Mouse (Mus musculus) adrenal gland (tissue): ENCODE data around the gene Slc25a39.
"Not testable (repeated sequence)": the region's sequence is repeated elsewhere in the genome, so short reads cannot be mapped to it uniquely, and the experiment has no call there.

Experiments
- intact Hi-C: fragments of 180-260 bp; cut with DNase I; formaldehyde crosslinking; loops from one replicate; pipeline ENCODE4 v1.15.1; 2025

The Slc25a39 gene

DNA sequence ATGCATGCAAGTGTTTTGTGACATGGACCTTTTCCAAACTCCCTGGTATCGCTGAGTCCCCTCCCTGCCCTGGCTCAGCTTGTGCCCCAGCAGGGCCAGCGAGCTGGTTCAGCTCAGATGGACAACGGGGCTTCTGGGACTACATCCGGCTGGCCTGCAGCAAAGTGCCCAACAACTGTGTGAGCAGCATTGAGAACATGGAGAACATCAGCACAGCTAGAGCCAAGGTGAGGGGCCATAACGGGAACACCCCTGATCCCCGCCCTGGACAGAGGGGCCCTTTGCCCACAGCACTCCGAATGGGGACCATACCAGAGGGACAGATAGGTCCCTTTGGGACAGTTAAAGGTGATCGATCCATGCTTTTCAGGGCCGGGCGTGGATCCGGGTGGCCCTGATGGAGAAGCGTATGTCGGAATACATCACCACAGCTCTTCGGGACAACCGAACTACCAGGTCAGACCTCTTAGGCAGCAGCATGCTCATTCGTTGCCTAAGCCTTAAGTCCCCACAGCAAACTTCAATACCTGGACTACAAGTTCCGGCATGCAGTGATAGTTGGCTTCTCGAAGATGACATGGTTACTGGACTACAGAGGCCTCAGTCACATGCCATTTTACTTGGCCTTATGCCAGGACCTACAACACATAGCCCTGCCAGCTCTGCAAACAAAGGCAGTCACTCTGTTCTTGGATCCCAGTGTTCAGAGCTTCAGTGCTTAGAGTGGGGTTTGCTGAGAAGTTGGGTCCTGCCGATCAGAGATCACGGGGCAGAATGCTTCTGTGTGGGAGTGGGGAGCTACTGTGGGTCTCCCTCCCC is 9.5 kb downstream of the Slc25a39 start:
- intact Hi-C loops, result no loop called here

DNA sequence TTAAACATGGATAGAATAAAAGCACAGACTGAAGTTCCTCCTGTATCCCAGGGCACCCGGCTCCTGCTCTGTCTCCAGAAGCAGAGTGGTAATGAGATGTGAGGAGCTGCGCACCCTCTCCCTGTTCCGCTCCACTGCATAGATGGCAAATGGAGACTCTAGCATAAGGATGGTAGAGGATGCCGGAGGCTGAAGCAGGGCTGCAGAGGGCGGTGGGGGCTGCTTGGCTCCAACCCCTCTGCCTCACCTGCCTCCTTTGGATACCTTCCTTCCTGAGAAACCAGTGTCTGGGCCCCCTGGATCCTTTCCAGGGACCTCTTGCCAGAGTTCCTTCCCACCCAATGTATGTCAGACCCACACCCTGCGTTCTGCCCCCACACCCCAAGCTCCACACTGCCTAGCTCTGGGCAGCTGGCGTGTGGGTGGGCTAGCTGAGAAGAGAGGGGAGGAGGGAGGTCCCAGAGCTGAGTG is 11.0 kb downstream of the Slc25a39 start:
- intact Hi-C loops, result no loop called here

DNA sequence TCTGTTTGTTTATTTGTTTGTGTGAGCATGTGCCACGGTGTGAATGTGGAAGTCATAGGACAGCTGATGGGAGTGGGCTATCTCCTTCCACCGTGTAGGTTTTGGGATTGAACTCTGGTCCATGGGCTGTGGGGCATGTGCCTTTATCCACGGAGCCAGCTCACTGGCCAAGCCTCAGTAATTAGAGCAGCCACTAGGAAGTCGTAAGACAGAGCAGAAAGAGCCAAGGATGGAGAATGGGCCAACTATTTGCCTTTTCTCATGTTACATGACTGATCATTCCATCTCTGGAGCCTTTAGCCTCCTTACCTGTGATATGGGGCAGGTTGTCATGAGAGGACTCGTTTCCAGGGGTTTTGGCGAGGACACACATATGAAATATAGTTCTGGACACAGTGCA is 11.5 kb downstream of the Slc25a39 start:
- intact Hi-C loops, result no loop called here

DNA sequence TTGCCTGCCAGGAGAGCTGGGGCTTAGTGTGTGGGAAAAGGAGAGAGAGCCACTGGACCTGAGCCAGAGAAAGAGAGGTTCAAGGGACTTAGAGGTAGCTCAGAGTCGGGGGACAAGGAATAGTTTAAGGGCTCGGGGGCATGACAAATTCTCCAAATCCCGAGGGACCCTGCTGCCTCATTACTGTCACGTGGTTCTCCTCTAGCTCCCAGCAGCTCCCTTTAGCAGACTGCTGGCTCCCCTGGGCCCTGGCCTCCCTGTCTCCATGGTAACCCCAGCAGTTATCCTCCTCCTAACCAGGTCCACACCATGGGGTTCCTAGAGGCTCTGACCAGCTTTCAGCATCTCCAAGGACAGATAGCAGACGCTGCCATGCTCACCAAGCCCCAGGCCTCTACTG is 12.5 kb downstream of the Slc25a39 start:
- intact Hi-C loops, result no loop called here

DNA sequence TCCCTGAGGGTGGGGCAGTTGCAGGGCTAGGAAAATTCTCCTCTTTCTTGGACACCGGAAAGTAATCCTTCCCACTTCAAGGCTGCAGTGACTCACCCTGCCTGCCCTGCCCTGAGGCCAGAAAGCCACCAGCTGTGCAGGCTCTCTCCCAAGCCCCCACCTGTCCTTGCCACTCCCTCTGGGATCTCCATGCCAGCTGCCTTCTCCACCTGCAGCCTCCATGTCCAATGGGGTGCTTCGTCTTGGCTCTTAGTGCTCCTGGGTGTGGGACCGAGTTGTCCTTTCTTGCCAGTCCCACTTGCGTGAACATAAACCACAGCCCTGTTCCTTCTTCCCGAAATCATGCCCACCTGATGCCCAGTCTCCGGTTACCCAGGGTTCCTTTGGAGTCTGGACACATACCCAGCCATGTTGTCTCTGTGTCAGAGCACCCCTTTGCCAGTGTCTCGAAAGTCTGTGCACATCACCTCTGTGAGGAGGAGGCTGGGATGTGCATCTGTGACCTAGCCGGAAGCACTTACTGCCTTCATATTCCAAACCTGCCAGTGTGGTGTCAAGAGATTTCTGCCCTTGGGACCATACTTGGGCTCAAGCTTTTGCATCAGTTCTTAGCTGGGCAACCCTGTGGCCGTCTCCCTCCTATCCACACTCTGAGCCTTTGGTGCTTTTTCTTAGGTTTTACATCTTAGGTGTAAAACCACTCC is 13.2 kb downstream of the Slc25a39 start:
- intact Hi-C loops, result no loop called here

DNA sequence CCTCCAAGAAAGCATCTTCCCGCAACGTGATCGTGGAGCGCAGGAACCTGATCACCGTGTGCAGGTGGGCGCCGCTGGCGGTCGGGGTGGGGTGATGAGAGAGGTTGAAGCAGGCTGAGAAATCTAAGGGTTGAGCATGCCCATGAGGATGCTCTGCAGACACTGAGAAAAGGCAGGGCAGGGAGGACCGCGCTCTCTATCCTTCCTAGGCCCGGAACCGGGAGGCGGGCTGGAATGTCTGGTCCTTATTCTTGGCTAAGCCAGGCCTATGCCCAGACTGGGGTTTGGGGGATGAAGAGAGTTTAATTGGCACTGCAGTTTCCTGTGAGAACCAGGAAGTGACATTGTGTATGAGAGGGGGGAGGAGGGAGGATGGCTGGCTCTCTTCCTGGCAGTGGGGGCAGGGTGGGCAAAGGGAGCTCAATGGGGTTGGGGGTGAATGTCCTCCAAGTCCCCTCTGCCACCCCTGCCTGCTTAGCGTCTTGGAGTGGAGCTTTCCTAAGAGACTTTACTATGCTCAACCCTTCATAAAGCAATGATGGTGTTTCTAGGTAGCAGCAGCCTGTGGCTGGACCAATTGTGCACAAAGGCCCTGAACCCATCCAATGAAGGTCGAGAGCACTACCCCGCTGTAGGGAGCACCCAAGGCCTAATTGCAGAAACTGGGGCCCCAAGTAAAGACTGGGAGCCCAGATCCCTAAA is 13.9 kb downstream of the Slc25a39 start:
- intact Hi-C loops, result no loop called here

DNA sequence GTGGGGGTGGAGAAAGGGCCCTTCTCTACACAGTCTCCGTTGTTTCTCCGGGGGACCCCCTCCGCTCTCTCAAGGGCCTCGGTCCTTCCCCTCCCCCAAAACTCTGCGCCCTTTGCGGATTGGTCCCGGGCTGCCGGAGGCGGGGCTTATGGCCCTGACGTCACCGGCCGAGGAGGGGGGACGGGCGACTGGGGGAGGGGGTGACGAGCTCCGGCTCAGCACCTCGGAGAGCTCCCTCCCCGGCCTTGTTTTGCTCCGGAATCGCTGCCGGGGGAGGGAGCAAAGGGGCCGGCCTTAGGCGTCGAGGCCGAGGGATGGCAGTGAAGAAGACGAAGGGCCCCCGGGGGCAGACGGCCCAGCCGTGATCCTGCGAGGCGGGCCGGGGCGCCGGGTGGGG is 14.5 kb downstream of the Slc25a39 start, which contains the start of gene Rundc3a:
Gene Rundc3a (plus strand): TSS at position 166 of the 397 bp plus-strand sequence.
- intact Hi-C loops, result no loop called here

DNA sequence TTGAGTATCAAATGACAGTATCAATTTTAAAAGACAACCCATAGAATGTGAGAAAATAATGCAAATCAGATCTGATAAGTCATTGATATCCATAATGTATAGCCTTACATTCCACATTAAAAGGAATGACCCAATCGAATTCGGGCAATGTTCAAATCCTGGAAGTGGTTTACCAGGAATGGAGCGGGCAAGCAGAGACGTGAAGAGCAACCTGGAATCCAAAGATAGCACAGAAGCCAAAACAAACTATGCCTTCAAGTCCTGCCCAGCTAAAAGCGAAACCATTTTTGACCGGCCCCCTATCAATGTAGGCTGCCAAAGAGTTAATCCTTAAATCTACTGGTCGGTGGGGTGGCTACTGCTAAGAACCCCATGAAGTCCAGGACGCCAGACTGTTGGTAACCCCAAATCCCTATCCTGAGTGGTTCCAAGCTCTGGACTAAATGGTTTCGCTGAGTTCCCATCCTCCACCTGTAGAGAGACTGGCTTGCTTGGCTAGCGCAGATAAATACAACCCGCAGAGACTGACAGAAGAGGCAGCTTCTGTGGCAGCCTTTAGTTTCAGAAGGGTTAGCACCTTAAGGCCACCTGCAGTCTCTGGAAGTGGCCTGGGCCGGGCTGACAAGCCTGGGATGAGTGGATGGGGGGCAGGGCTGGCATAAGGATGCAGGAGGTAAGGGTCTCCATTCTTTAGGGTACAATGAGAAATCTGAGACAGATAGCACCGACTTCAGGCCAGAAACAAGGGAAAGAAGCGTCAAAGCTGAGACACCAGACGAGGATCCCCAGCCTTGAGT is 15.1 kb downstream of the Slc25a39 start:
- intact Hi-C loops, result no loop called here

DNA sequence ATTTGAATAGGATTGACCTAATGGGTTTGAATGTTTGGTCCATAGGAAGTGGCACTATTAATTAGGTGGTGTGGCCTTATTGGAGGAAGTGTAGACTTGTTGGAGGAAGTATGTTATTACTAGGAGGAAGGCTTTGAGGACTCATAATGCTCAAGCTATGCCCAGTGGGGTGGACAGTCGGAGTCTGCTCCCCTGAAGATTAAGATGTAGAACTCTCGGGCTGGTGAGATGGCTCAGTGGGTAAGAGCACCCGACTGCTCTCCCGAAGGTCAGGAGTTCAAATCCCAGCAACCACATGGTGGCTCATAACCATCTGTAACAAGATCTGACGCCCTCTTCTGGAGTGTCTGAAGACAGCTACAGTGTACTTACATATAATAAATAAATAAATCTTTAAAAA is 18.3 kb downstream of the Slc25a39 start:
- intact Hi-C loops, result not testable (repeated sequence)

DNA sequence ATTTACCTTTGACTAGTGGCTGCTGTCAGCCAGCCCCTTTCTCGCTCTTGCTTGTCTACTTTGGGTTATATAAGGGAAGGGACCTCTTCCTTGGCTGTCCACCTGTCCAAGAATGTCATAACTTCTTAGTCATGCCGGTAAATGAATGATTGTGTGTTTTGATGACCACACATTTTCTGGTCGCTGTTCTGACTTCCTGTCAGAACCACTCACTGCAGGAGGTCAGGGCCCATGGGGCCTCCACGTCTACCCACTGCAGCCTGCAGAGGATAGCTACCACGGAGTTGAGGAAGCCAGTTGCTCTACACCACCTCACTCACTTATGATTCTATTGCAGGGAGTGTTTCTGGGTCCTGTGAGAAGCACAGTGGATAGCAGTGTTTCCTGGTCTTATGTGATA is 21.6 kb downstream of the Slc25a39 start:
- intact Hi-C loops, result no loop called here

DNA sequence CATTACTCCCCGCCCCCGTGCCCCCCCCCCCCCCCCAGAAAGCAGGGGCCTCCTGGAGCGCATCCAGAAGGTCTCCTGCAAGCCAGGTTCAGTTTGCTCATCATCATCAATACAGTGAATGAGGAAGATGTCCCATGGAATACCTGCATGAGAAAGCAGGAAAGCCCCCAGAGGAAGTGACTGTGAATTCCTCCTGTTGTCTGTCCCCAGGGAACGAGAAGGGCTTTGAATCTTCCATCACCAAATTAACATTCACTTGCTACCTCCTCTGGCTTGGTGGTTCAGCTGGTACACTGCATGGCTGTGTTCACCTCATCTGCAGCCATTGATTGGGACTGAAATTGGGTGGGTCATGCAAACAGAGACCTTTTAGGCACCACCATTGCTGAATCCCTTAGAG is 22.7 kb downstream of the Slc25a39 start:
- intact Hi-C loops, result no loop called here

DNA sequence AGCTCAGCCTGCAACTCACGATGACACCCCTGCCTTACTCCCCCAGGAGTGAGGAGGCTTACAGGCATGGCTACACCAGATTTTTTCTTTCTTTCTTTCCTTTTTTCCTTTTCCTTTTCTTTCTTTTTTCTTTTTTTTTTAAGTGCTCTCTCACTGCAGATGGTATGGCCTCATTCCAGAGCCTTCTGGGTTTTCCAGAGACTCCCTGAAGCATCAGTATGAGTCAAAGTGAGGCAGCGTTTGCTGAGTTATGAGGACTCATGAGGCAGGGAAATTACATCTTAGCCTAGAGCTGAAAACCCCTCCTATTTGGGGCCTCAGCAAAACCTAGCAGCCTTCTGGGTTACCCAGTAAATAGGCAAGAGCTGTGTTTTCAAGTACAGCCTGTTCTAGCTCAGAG is 23.3 kb downstream of the Slc25a39 start:
- intact Hi-C loops, result no loop called here

DNA sequence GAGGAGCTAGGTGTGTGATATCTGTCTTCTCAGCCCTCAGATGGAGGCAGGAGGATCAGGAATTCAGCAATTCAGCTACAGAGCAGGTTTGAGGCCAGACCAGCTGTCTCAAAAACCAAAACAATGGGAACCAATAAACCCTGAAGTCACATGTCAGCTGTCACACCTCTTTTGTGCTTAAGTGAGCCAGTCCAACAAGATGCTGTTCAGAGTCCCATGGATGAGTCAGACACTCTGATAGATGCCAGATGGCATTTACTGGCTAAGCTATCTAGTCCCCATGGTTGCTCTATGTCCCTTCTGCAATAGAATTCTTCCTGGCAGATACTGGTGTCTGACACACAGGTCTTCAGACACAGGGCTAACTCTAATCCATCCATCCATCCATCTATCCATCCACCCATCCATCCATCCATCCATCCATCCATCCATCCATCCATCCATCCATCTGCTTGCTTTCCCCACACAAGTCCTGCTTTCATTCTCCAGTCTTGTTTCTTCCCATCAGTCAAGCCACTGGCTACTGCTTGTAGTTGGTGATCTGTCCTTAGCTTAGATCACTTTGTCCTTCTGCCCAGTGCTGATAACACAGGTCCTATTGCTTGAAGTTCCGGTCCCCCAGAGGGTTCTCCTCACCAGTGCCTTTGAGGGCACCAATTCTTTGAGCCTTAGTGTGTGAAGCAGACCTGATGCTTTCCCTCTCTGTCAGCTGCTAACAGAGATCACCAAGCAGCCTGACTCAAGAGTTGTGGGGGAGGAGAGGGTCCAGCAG is 24.2 kb downstream of the Slc25a39 start:
- intact Hi-C loops, result no loop called here

DNA sequence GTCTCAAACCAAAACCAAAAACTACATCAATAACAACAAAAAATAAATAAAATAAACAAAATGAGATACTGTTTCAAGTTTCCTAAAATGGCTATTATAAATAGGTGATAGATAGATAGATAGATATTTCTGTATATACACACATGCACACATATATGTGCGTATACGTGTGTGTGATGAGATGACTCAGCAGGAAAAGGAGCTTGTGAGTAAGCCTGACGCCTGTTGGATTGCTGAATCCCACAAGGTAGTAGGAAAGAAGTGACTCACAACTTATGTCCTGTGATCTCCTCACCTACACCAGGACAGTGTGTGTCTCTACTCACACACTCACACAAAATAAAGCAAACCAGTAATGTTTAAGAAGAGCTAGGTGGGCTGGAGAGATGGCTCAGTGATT is 25.0 kb downstream of the Slc25a39 start:
- intact Hi-C loops, result no loop called here

DNA sequence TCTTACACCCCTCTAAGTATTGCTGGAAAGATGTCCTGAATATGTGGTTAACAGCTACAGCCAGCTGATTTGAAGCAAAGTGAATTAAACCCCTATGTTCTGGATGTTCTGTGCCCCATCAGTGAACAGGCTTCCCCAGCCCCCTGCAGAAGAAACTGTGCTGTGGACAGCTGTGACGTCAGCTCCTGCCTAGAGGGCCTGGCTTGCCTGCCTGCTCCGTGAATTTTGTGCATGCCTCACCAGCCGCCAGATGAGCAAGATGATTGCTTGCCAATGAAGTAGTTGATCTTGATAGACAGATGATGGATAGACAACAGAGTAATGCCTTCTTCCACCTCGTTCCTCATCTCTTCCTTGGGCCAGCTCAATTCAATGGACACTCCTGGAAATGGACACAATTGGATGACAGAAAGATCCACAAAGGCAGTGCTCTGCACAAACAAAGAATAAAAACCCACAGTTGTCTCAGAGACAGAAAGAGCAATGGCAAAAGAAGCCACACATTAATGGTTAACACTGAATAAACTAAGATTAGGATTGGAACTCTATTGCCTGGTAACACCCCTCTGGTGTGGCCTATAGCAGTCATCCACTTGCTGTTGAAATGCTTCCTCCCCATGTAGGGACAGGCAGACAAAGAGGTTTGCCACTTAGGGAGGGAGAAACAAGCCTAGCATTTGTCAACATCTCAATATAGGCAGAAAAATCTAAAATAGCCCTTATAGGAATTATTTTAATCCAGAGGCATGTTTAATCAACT is 26.2 kb downstream of the Slc25a39 start:
- intact Hi-C loops, result no loop called here

DNA sequence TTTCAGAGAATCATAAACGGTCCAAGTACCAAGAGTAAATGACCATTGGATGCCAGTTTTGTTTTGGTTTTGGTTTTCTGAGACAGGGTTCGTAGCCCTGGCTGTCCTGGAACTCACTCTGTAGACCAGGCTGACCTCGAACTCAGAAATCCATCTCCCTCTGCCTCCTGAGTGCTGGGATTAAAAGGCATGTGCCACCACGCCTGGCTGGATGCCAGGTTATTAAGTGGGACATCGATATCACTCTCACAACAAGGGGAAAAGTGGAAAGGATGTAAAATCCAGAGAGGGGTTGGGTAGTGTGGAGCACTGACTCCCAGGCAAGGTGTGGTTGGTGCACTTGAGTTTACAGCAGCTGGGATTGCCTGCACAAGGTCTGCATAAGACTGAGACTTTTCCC is 27.7 kb downstream of the Slc25a39 start:
- intact Hi-C loops, result no loop called here

DNA sequence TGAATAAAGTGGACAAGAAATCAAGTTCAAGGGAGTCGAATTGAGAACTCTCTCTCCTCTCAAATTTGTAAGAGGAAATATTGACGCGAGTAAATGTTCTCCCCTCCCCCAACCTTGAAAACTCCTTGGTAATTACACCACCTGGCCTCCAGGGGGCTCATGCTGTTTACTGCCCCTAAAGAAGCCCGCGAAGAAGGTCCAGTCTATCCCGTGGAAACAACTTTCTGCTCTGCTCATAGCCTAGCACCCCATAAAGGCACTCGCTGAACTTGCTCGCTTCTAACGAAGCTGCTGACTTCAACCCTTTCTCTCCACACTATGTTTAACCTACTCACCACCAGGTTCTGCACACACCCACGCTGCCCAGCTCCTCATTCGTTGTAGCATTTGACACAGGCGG is 30.6 kb downstream of the Slc25a39 start:
- intact Hi-C loops, result loop anchor here (5.0 kb wide), 1 partner anchor 45 kb away; no protein-coding TSS in a partner anchor

DNA sequence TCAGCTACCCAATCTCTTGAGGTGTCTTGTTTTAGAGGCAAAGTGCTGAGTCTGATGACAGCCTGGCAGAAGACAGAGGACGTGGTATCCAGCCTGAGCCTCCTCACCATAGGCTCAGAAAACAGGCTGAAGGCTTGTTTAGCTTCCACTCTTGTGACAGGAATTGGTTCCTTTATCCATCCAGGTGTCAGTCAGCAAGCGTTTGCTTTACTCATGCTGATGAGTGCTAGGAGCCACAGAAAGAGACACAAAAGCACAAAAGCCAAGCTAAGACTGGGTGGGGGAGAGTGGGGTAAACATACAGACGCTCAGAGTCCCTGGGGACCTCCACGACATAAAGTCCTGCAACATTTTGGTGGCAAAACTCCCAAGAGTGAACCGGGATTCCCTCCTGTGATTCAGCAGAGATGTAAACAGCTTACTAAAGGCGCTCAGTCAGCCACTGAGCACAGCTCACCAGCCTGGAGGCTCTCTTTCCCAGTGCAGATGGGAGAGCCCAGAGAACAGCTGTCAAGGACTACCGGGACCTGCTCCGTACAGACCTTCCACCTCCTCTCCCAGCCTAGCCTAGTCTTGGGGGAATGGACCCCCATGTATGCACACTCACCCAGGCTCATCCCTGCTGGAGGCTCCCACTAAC is 31.4 kb downstream of the Slc25a39 start:
- intact Hi-C loops, result loop anchor here (5.0 kb wide), 1 partner anchor 44 kb away; no protein-coding TSS in a partner anchor
